Mouse (Mus musculus) MEL (cell line): ENCODE results near the gene Stn1. TPM values are rescaled to one million over a fixed set of nuclear protein-coding genes. Genes with fewer than 3 reads are reported as not detected.

ENCODE experiments used
- DNase-seq: peaks from one replicate; pipeline ENCODE4 v3.0.0; 2011; ENCODE audit warnings: low read depth, low spot score
- H3K27ac ChIP-seq: 2 replicates; pipeline ENCODE4 v1.5.1; 2012; ENCODE audit warnings: low read depth, mild to moderate bottlenecking, control low read depth, low read length, moderate library complexity; ENCODE audit not compliant: control insufficient read depth
- H3K27me3 ChIP-seq, 2 experiments: fragments of 150-350 bp in 1 of 2; sonication (generic) in 1 of 2; 2 replicates each; pipeline ENCODE4 v1.6.1; 2012; ENCODE audit warnings: low read length in 2 of 2, mild to moderate bottlenecking in 2 of 2, improper control_type of control experiment in 1 of 2, moderate library complexity in 1 of 2; ENCODE audit not compliant: insufficient read depth in 2 of 2, control insufficient read depth in 1 of 2
- H3K36me3 ChIP-seq, 2 experiments: 2 replicates each; pipeline ENCODE4 v1.6.1; 2012 to 2014; ENCODE audit warnings: low read length in 2 of 2, improper control_type of control experiment in 1 of 2, inconsistent platforms in 1 of 2, mild to moderate bottlenecking in 1 of 2; ENCODE audit not compliant: insufficient read depth in 2 of 2, control insufficient read depth in 1 of 2
- H3K4me1 ChIP-seq, 2 experiments: fragments of 150-350 bp in 1 of 2; sonication (generic) in 1 of 2; 2 replicates each; pipeline ENCODE4 v1.6.1; 2012; ENCODE audit warnings: low read length in 2 of 2, improper control_type of control experiment in 1 of 2, mild to moderate bottlenecking in 1 of 2; ENCODE audit not compliant: insufficient read depth in 2 of 2, control insufficient read depth in 1 of 2
- H3K4me3 ChIP-seq, 2 experiments: fragments of 150-350 bp in 1 of 2; sonication (generic) in 1 of 2; 2 replicates each; pipeline ENCODE4 v1.5.1; 2012; ENCODE audit warnings: low read depth in 2 of 2, low read length in 2 of 2, mild to moderate bottlenecking in 2 of 2, moderate library complexity in 2 of 2, control low read depth in 1 of 2, improper control_type of control experiment in 1 of 2; ENCODE audit not compliant: control insufficient read depth in 1 of 2, insufficient read depth in 1 of 2
- H3K79me2 ChIP-seq: 2 replicates; pipeline ENCODE4 v1.6.1; 2012; ENCODE audit warnings: mild to moderate bottlenecking, low read length, moderate library complexity; ENCODE audit not compliant: control insufficient read depth, poor library complexity, insufficient read depth
- H3K9ac ChIP-seq: 2 replicates; pipeline ENCODE4 v1.6.1; 2012; ENCODE audit warnings: low read depth, mild to moderate bottlenecking, control low read depth, low read length, moderate library complexity; ENCODE audit not compliant: control insufficient read depth, poor library complexity, severe bottlenecking
- H3K9me3 ChIP-seq: fragments of 150-350 bp; sonication (generic); replicated peaks from 2 replicates; pipeline ENCODE4 v1.6.1; 2012; ENCODE audit warnings: mild to moderate bottlenecking, low read length, improper control_type of control experiment, moderate library complexity; ENCODE audit not compliant: insufficient read depth
- CHD2 ChIP-seq: IDR thresholded peaks from 2 replicates; pipeline ENCODE4 v1.6.1; 2011; ENCODE audit warnings: low read length, improper control_type of control experiment
- CTCF ChIP-seq, 3 experiments: IDR thresholded peaks in 2 of 3; conservative IDR thresholded peaks in 1 of 3; 2 replicates each; pipeline ENCODE4 v1.5.1; 2011 to 2012; ENCODE audit warnings: low read length in 3 of 3, low read depth in 2 of 3, mild to moderate bottlenecking in 2 of 3, improper control_type of control experiment in 1 of 3, inconsistent platforms in 1 of 3, mixed read lengths in 1 of 3, moderate library complexity in 1 of 3; ENCODE audit not compliant: control insufficient read depth in 1 of 3, insufficient read depth in 1 of 3, poor library complexity in 1 of 3, severe bottlenecking in 1 of 3
- ELF1 ChIP-seq: IDR thresholded peaks from 2 replicates; pipeline ENCODE4 v1.6.1; 2014; ENCODE audit warnings: low read depth, mild to moderate bottlenecking, inconsistent platforms, low read length, improper control_type of control experiment, moderate library complexity
- ETS1 ChIP-seq: IDR thresholded peaks from 2 replicates; pipeline ENCODE4 v1.6.1; 2012; ENCODE audit warnings: low read depth, mild to moderate bottlenecking, inconsistent platforms, low read length, improper control_type of control experiment, moderate library complexity
- GABPA ChIP-seq: IDR thresholded peaks from 2 replicates; pipeline ENCODE4 v1.6.1; 2012; ENCODE audit warnings: low read depth, mild to moderate bottlenecking, inconsistent platforms, low read length, improper control_type of control experiment, moderate library complexity
- GATA1 ChIP-seq: IDR thresholded peaks from 2 replicates; pipeline ENCODE4 v1.6.1; 2011; ENCODE audit warnings: low read depth, low read length, improper control_type of control experiment
- JUND ChIP-seq: IDR thresholded peaks from 2 replicates; pipeline ENCODE4 v1.6.1; 2011; ENCODE audit warnings: low read depth, mild to moderate bottlenecking, improper control_type of control experiment, low read length
- MAX ChIP-seq: IDR thresholded peaks from 2 replicates; pipeline ENCODE4 v1.6.1; 2011; ENCODE audit warnings: low read length, improper control_type of control experiment
- MYB ChIP-seq: IDR thresholded peaks from 2 replicates; pipeline ENCODE4 v1.6.1; 2011; ENCODE audit warnings: mild to moderate bottlenecking, low read depth, low read length, improper control_type of control experiment
- MYC ChIP-seq: IDR thresholded peaks from 2 replicates; pipeline ENCODE4 v1.6.1; 2011; ENCODE audit warnings: low read depth, mild to moderate bottlenecking, low read length, improper control_type of control experiment, moderate library complexity
- POLR2A ChIP-seq, 2 experiments: IDR thresholded peaks; 2 replicates each; pipeline ENCODE4 v1.6.1; 2011 to 2012; ENCODE audit warnings: low read length in 2 of 2, mild to moderate bottlenecking in 2 of 2, control low read depth in 1 of 2, improper control_type of control experiment in 1 of 2, low read depth in 1 of 2, moderate library complexity in 1 of 2; ENCODE audit not compliant: control insufficient read depth in 1 of 2, insufficient read depth in 1 of 2, poor library complexity in 1 of 2
- POLR2AphosphoS5 ChIP-seq: IDR thresholded peaks from 2 replicates; pipeline ENCODE4 v1.6.1; 2012; ENCODE audit warnings: low read depth, borderline replicate concordance, mild to moderate bottlenecking, inconsistent platforms, low read length, moderate library complexity, mixed read lengths
- RCOR1 ChIP-seq: IDR thresholded peaks from 2 replicates; pipeline ENCODE4 v1.6.1; 2012; ENCODE audit warnings: low read depth, mild to moderate bottlenecking, inconsistent platforms, low read length, improper control_type of control experiment
- TAL1 ChIP-seq: IDR thresholded peaks from 2 replicates; pipeline ENCODE4 v1.6.1; 2012; ENCODE audit warnings: mild to moderate bottlenecking, inconsistent platforms, low read length, moderate library complexity, mixed read lengths
- TBP ChIP-seq: IDR thresholded peaks from 2 replicates; pipeline ENCODE4 v1.8.0; 2011; ENCODE audit warnings: low read depth, low read length, improper control_type of control experiment
- TCF12 ChIP-seq: IDR thresholded peaks from 2 replicates; pipeline ENCODE4 v1.6.1; 2014; ENCODE audit warnings: low read depth, mild to moderate bottlenecking, inconsistent platforms, low read length, improper control_type of control experiment, moderate library complexity
- ZC3H11A ChIP-seq: IDR thresholded peaks from 2 replicates; pipeline ENCODE4 v1.6.1; 2012; ENCODE audit warnings: low read depth, mild to moderate bottlenecking, inconsistent platforms, low read length, improper control_type of control experiment
- ZKSCAN1 ChIP-seq: IDR thresholded peaks from 2 replicates; pipeline ENCODE4 v1.6.1; 2012; ENCODE audit warnings: low read depth, mild to moderate bottlenecking, inconsistent platforms, low read length, improper control_type of control experiment, moderate library complexity
- ZMIZ1 ChIP-seq: IDR thresholded peaks from 2 replicates; pipeline ENCODE4 v1.6.1; 2012; ENCODE audit warnings: low read depth, mild to moderate bottlenecking, inconsistent platforms, low read length, improper control_type of control experiment, moderate library complexity
- polyA plus RNA-seq, 2 experiments: library from polyadenylated mRNA; stranded (reverse) in 1 of 2; unstranded in 1 of 2; fragments of >175 nt in 1 of 2; fragments of >200 nt in 1 of 2; gene quantifications; 2 replicates each; pipeline versions ENCODE4 v1.2.1 to v1.2.4; 2012; ENCODE audit warnings: low replicate concordance in 2 of 2, low read depth in 1 of 2; ENCODE audit not compliant: insufficient read length in 2 of 2, insufficient read depth in 1 of 2, missing spikeins in 1 of 2
- total RNA-seq: library from RNA; depleted of rRNA; stranded (reverse); fragments of 300-350 nt; gene quantifications from 2 replicates; pipeline ENCODE4 v1.2.3, GENCODE M21; 2012

The Stn1 gene
- total and polyA plus RNA-seq, 3 experiments, result 9.7 to 13.6 TPM; not detected in 1

DNA sequence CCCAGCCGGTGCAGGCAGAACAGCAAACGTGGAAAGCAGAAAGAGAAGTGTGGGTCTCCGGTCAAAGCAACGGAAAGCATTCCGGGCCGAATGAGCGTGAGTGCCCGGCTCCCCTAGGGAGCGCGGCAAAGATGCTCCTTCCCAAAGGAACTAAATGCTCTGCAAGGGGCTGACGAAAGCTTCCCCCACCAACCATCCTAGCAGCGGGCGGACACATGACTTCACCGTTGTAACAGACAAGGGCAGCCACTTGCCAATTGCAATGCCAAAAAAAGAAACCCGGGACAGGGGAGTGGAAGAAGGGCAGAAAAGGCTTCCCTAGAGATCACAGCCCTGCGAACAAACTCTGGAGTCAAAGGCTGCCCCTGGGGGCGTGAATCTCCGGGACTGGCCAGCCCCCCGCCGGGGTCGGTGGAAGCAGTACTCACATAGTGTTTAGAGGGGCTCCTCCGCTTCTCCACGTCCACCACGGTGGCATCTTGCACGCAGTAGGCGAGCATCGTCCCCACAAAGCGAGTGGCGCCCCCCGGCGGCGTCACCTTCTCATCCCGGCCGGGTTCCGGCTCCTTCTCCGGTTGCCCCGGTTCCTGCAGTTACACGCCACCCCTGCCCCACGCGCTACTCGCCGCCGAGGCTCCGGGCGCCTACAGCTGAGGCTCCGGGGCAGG is 73.5 kb downstream of the Stn1 start:
- no peak for TF ChIP-seq MYC
- TF ChIP-seq POLR2A (IDR thresholded peaks at IDR 0.05; ENCODE audit: control insufficient read depth in 1 of 2, insufficient read depth in 1 of 2, low read depth in 1 of 2, low read length in 2 of 2, poor library complexity in 1 of 2), result no peak
- TF ChIP-seq ELF1, result no peak
- TF ChIP-seq ETS1, result no peak
- no peak for TF ChIP-seq ZMIZ1
- TF ChIP-seq, all 39 proteins: peak for 0
- Histone ChIP-seq H3K36me3 (no peaks in the 10 kb centered on the region), H3K27me3 (no peaks in the 10 kb centered on the region), H3K27ac (no peak overlapping the region), H3K4me1 (no peaks in the 10 kb centered on the region), H3K9me3 (no peaks in the 10 kb centered on the region), H3K4me3 (no peak overlapping the region), H3K79me2 (no peaks in the 10 kb centered on the region), H3K9ac (no peak overlapping the region)
- DNase-seq, result no peak

DNA sequence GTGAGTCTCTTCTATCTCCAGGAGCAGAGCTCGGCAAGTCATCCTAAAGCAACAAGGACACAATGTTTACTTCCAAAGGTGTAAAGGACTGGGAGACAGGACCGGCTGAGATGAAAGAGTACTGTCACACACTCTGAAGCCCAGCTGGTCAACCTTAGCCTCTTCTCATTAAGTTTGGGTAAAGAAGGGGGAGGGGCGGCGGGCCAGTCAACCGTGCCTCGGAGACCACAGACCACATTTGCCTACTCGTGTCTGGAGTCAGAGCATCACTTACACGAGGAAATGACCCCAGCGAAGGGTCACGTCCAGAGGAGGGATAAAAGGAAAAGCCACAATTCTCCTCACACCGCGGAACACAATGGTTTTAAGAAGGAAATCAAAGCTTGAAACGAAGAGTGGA is 74.1 kb downstream of the Stn1 start:
- Histone ChIP-seq H3K9ac (no peak overlapping the region), H3K9me3 (no peaks in the 10 kb centered on the region), H3K36me3 (no peaks in the 10 kb centered on the region), H3K79me2 (no peaks in the 10 kb centered on the region), H3K27me3 (no peaks in the 10 kb centered on the region), H3K27ac (no peak overlapping the region)
- no peak for DNase-seq
- TF ChIP-seq ZC3H11A, result no peak
- TF ChIP-seq, all 39 proteins: peak for 0
- no peak overlapping the region for H3K4me3 ChIP-seq
- no peaks in the 10 kb centered on the region for H3K4me1 ChIP-seq

DNA sequence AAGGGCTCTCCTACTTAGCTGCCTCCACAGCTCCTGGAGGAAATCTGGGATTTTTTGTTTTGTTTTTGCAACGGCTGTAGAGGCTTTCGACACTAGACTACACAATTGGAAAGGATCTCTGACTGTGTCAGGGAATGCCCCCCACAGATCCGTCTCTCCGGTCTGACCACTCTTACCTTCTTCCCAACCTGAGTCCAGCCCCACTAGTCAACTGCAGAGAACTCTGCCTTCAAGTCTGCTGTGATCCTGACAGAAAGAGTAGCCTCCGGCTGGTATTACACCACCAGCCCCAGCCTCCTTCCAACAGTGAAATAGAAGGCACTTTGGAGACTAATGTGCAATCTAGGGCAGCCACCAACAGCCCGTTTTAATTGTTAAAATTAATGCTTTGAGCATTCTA is 74.6 kb downstream of the Stn1 start:
- no peaks in the 10 kb centered on the region for H3K27me3 ChIP-seq

More for the DNA sequence above, 74.6 kb downstream of the Stn1 start:
- Histone ChIP-seq H3K36me3 (no peaks in the 10 kb centered on the region), H3K4me3 (no peak overlapping the region), H3K4me1 (no peaks in the 10 kb centered on the region), H3K9ac (no peak overlapping the region), H3K27ac (no peak overlapping the region), H3K79me2 (no peaks in the 10 kb centered on the region), H3K9me3 (no peaks in the 10 kb centered on the region)
- DNase-seq, result no peak
- TF ChIP-seq ETS1 (no peak), GATA1 (no peak), POLR2AphosphoS5 (no peak), MYC (no peak), ZKSCAN1 (no peak), TCF12 (no peak), TBP (no peak), CHD2 (no peak), MYB (no peak), GABPA (no peak), JUND (no peak), MAX (no peak), CTCF (IDR thresholded peaks at IDR 0.05 in 2 of 3, conservative IDR thresholded peaks at IDR 0.05 in 1 of 3; ENCODE audit: control insufficient read depth in 1 of 3, insufficient read depth in 1 of 3, low read depth in 2 of 3, low read length in 3 of 3, poor library complexity in 1 of 3, severe bottlenecking in 1 of 3) (no peak), RCOR1 (no peak), TAL1 (no peak)
